Mouse (Mus musculus): Measurements from ENCODE around the gene Lbx1.

Lbx1 gene

GRCm38 (mm10) chr19:45216240-45216639 lies 19.4 kb downstream of the Lbx1 start:
- DNase-seq (ENCODE audit: extremely low read depth, low read depth, low spot score) = no peak

- DNase-seq (ENCODE audit: extremely low read depth, low read depth, low spot score) = no peak
Measured at GRCm38 (mm10) chr19:45215431-45215830, 20.2 kb downstream of the Lbx1 start.

GRCm38 (mm10) chr19:45209776-45210422 lies 25.7 kb downstream of the Lbx1 start:
- peak; percentile 19 for DNase-seq (ENCODE audit: extremely low read depth, low read depth, low spot score)

- no peak for DNase-seq (ENCODE audit: extremely low read depth, low read depth, low spot score)
Measured at GRCm38 (mm10) chr19:45209191-45209590, 26.4 kb downstream of the Lbx1 start.

- DNase-seq (ENCODE audit: extremely low read depth, low read depth, low spot score) = no peak
Measured at GRCm38 (mm10) chr19:45208438-45209060, 27.1 kb downstream of the Lbx1 start.

GRCm38 (mm10) chr19:45207662-45208437 lies 27.8 kb downstream of the Lbx1 start:
- DNase-seq (ENCODE audit: extremely low read depth, low read depth, low spot score) = no peak

GRCm38 (mm10) chr19:45207153-45207552 lies 28.5 kb downstream of the Lbx1 start:
- DNase-seq (ENCODE audit: extremely low read depth, low read depth, low spot score) = no peak

- DNase-seq (ENCODE audit: extremely low read depth, low read depth, low spot score) = peak; percentile 21
Measured at GRCm38 (mm10) chr19:45205311-45206105, 30.1 kb downstream of the Lbx1 start.

GRCm38 (mm10) chr19:45196967-45197366 lies 38.6 kb downstream of the Lbx1 start:
- no peak for DNase-seq (ENCODE audit: extremely low read depth, low read depth, low spot score)

- DNase-seq (ENCODE audit: extremely low read depth, low read depth, low spot score) = no peak
Measured at GRCm38 (mm10) chr19:45194651-45195050, 41.0 kb downstream of the Lbx1 start.
